Mouse (Mus musculus): ENCODE measurements around the gene Ttll12.

Ttll12 gene

GRCm38 (mm10) chr15:83594513-83595363, at the start of gene Ttll12:
TSS of gene Ttll12 (minus strand) at chr15:83595157.
- peak; percentile 92 for DNase-seq

- no peak for DNase-seq
Measured at GRCm38 (mm10) chr15:83642518-83642917, 47.6 kb upstream of the Ttll12 start.

- no peak for DNase-seq
Measured at GRCm38 (mm10) chr15:83640208-83640607, 45.3 kb upstream of the Ttll12 start.

- DNase-seq = no peak
Measured at GRCm38 (mm10) chr15:83639160-83639559, 44.2 kb upstream of the Ttll12 start.

GRCm38 (mm10) chr15:83638196-83638899, 43.4 kb upstream of the Ttll12 start:
- DNase-seq = no peak

GRCm38 (mm10) chr15:83636759-83637158, 41.8 kb upstream of the Ttll12 start:
- DNase-seq = no peak

- DNase-seq = no peak
Measured at GRCm38 (mm10) chr15:83635251-83635650, 40.3 kb upstream of the Ttll12 start.

- no peak for DNase-seq
Measured at GRCm38 (mm10) chr15:83634076-83634475, 39.1 kb upstream of the Ttll12 start.

- DNase-seq = no peak
Measured at GRCm38 (mm10) chr15:83631071-83631470, 36.1 kb upstream of the Ttll12 start.

GRCm38 (mm10) chr15:83629716-83630115, 34.8 kb upstream of the Ttll12 start:
- DNase-seq = no peak

- no peak for DNase-seq
Measured at GRCm38 (mm10) chr15:83626142-83626645, 31.2 kb upstream of the Ttll12 start.

GRCm38 (mm10) chr15:83615245-83615644, 20.3 kb upstream of the Ttll12 start:
- DNase-seq = peak; percentile 42

- peak; percentile 35 for DNase-seq
Measured at GRCm38 (mm10) chr15:83607115-83607802, 12.3 kb upstream of the Ttll12 start.

GRCm38 (mm10) chr15:83606700-83607099, 11.7 kb upstream of the Ttll12 start:
- DNase-seq = no peak

- DNase-seq = no peak
Measured at GRCm38 (mm10) chr15:83606216-83606615, 11.3 kb upstream of the Ttll12 start.

- no peak for DNase-seq
Measured at GRCm38 (mm10) chr15:83603426-83603825, 8.5 kb upstream of the Ttll12 start.

- DNase-seq = no peak
Measured at GRCm38 (mm10) chr15:83603046-83603396, 8.1 kb upstream of the Ttll12 start.

GRCm38 (mm10) chr15:83602372-83603045, 7.6 kb upstream of the Ttll12 start:
- DNase-seq = no peak

- no peak for DNase-seq
Measured at GRCm38 (mm10) chr15:83601185-83601584, 6.2 kb upstream of the Ttll12 start.

- DNase-seq = no peak
Measured at GRCm38 (mm10) chr15:83596833-83597232, 1.9 kb upstream of the Ttll12 start.

- no peak for DNase-seq
Measured at GRCm38 (mm10) chr15:83595364-83595711, 381 bp upstream of the Ttll12 start.

- no peak for DNase-seq
Measured at GRCm38 (mm10) chr15:83593702-83594512, 1.1 kb downstream of the Ttll12 start.

All from right cerebral cortex, postnatal 25 days (tissue).